Mouse (Mus musculus): Measurements from ENCODE around the gene Keg1. TPM values are rescaled to one million over a fixed set of nuclear protein-coding genes. Genes with fewer than 3 reads are reported as not detected.
"Not testable (repeated sequence)": the region's sequence is repeated elsewhere in the genome, so short reads cannot be mapped to it uniquely, and the experiment has no call there.

Gene Keg1
- total RNA-seq (2014; rRNA removed) (not detected in 2 replicates), polyA plus RNA-seq (2015; fragmentation: Nextera tagmentation; extraction: Ambion mirVana) (not detected in 2 replicates)

DNA sequence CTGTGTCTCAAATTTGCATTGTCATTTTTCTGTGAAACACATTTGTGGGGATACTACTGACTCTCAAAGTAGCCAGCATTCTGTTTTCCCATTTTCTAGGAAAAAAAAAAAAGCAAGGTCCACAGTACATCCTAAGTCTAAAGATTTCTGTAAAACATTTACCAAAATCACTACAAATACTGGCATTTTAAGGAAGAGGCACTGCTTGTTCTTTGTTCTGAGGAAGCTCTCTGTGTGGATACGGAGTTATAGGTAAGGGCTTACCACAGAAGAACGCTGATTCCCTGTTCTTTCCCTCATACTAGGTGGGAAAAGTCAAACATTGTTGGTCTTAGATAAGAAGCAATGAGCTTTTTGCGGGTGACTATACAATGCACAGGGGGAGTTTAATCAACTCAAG lies at the start of gene Keg1:
Keg1 (plus strand) TSS at position 197 of the 400 bp plus-strand sequence.
- 90% methylated on average over 3 of the region's 3 CpGs for WGBS
- no peak for DNase-seq (ENCODE audit: low spot score)

DNA sequence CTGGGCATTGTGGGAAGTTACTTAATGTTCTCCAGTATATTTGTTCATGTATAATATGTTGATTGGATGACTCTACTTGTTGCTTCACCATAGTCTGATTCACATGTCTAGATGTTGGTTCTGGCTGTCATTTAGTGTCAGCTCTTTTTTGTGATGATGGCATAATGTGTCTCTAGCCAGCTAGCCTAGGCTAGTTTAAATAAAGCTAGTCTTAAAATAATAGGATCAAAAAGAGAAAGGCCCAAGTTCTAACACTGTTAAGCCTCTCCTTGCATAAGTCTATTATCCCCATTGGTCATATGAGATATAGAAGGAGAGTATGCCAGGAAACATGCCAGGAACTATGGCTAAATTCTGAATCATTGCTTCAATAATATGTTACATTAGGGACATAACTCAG lies 46.1 kb upstream of the Keg1 start:
- no peaks in the 10 kb centered on the region for H3K9me3 ChIP-seq (ENCODE audit: low read length)
- no peak overlapping the region for H3K4me3 ChIP-seq (ENCODE audit: low read depth, low read length)
- TF ChIP-seq CTCF (IDR thresholded peaks at IDR 0.05), result no peak
- H3K27ac ChIP-seq (ENCODE audit: low read depth, low read length), result no peak overlapping the region
- no peak overlapping the region for H3K4me2 ChIP-seq (ENCODE audit: low read depth, low read length, poor library complexity, severe bottlenecking)
- H3K36me3 ChIP-seq (ENCODE audit: insufficient read depth, low read length), result no peaks in the 10 kb centered on the region
- H3K4me1 ChIP-seq (ENCODE audit: insufficient read depth, low read length), result no peaks in the 10 kb centered on the region
- DNase-seq (ENCODE audit: low spot score) (no peak), ATAC-seq (ENCODE audit: low FRiP score) (no peak)
- no peak overlapping the region for H3K9ac ChIP-seq (replicated peaks; ENCODE audit: low read length, poor library complexity, severe bottlenecking)
- no peaks in the 10 kb centered on the region for H3K27me3 ChIP-seq (ENCODE audit: insufficient read depth, low read length)

More for the DNA sequence above, at the start of gene Keg1:
- no peak within 1 kb of the TSS for H3K4me3 ChIP-seq (ENCODE audit: low read depth, low read length)
- no peak within 1 kb of the TSS for H3K9ac ChIP-seq (replicated peaks; ENCODE audit: low read length, poor library complexity, severe bottlenecking)
- no peak within 1 kb of the TSS for H3K27ac ChIP-seq (ENCODE audit: low read depth, low read length)
- no peak for TF ChIP-seq CTCF (IDR thresholded peaks at IDR 0.05)
- no peaks in the 10 kb centered on the region for H3K9me3 ChIP-seq (ENCODE audit: low read length)
- H3K36me3 ChIP-seq (ENCODE audit: insufficient read depth, low read length), result no peaks in the 10 kb centered on the region
- ATAC-seq (ENCODE audit: low FRiP score), result no peak
- no peaks in the 10 kb centered on the region for H3K27me3 ChIP-seq (ENCODE audit: insufficient read depth, low read length)
- no peaks in the 10 kb centered on the region for H3K4me1 ChIP-seq (ENCODE audit: insufficient read depth, low read length)
- no peak within 1 kb of the TSS for H3K4me2 ChIP-seq (ENCODE audit: low read depth, low read length, poor library complexity, severe bottlenecking)

- H3K27ac ChIP-seq (ENCODE audit: low read depth, low read length), result no peak overlapping the region
- H3K9me3 ChIP-seq (ENCODE audit: low read length), result 0 out of 2 replicates have a peak, but pooled peaks cover 4% of the 10 kb centered on the region
- 84% methylated on average over 1 of the region's 1 CpGs for WGBS
- no peak for TF ChIP-seq CTCF (IDR thresholded peaks at IDR 0.05)
- H3K9ac ChIP-seq (replicated peaks; ENCODE audit: low read length, poor library complexity, severe bottlenecking), result no peak overlapping the region
- no peaks in the 10 kb centered on the region for H3K27me3 ChIP-seq (ENCODE audit: insufficient read depth, low read length)
- H3K36me3 ChIP-seq (ENCODE audit: insufficient read depth, low read length), result no peaks in the 10 kb centered on the region
- no peak overlapping the region for H3K4me2 ChIP-seq (ENCODE audit: low read depth, low read length, poor library complexity, severe bottlenecking)
- no peaks in the 10 kb centered on the region for H3K4me1 ChIP-seq (ENCODE audit: insufficient read depth, low read length)
- no peak for ATAC-seq (ENCODE audit: low FRiP score)
- H3K4me3 ChIP-seq (ENCODE audit: low read depth, low read length), result no peak overlapping the region
- DNase-seq (ENCODE audit: low spot score), result no peak
These were observed 29.4 kb upstream of the Keg1 start for GRCm38 (mm10) chr19:12666156-12666555.

- H3K4me1 ChIP-seq (ENCODE audit: insufficient read depth, low read length); ATAC-seq (ENCODE audit: low FRiP score); H3K4me3 ChIP-seq (ENCODE audit: low read depth, low read length); H3K9me3 ChIP-seq (ENCODE audit: low read length); H3K4me2 ChIP-seq (ENCODE audit: low read depth, low read length, poor library complexity, severe bottlenecking); H3K9ac ChIP-seq (replicated peaks; ENCODE audit: low read length, poor library complexity, severe bottlenecking); H3K36me3 ChIP-seq (ENCODE audit: insufficient read depth, low read length); H3K27me3 ChIP-seq (ENCODE audit: insufficient read depth, low read length); H3K27ac ChIP-seq (ENCODE audit: low read depth, low read length); DNase-seq (ENCODE audit: low spot score): not testable (repeated sequence)
- 97% methylated on average over 3 of the region's 3 CpGs for WGBS
These were observed 27.0 kb upstream of the Keg1 start for GRCm38 (mm10) chr19:12668601-12669000.

GRCm38 (mm10) chr19:12670139-12670538 lies 25.4 kb upstream of the Keg1 start, which contains the start of gene Olfr1442:
Gene Olfr1442, plus strand, starts transcription at chr19:12670439.
- no peak for ATAC-seq (ENCODE audit: low FRiP score)
- DNase-seq (ENCODE audit: low spot score), result no peak
- no peaks in the 10 kb centered on the region for H3K9me3 ChIP-seq (ENCODE audit: low read length)
- no peak for TF ChIP-seq CTCF (IDR thresholded peaks at IDR 0.05)
- no peak within 1 kb of the TSS for H3K27ac ChIP-seq (ENCODE audit: low read depth, low read length)
- no peak within 1 kb of the TSS for H3K4me2 ChIP-seq (ENCODE audit: low read depth, low read length, poor library complexity, severe bottlenecking)
- H3K4me3 ChIP-seq (ENCODE audit: low read depth, low read length), result no peak within 1 kb of the TSS
- no peak within 1 kb of the TSS for H3K9ac ChIP-seq (replicated peaks; ENCODE audit: low read length, poor library complexity, severe bottlenecking)
- no peaks in the 10 kb centered on the region for H3K4me1 ChIP-seq (ENCODE audit: insufficient read depth, low read length)
- no peaks in the 10 kb centered on the region for H3K36me3 ChIP-seq (ENCODE audit: insufficient read depth, low read length)
- H3K27me3 ChIP-seq (ENCODE audit: insufficient read depth, low read length), result no peaks in the 10 kb centered on the region

DNA sequence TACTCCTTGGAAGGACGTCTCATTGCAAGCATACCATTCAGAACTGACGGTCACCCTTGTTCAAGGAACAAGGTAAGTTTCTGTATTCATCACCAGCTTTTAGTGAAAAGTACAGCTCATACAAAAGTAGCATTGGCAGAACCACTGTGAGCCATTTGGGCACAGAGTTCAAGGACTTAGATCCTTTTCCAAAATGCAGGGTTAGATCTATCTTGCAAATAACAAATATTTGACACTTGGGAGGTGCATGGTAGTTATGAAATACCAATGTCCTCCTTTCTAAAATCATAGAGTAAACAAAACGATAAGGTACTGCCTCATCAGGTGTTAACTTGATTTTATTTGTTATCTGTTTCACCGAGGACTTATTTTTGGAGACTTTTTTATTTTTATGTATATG lies 24.5 kb upstream of the Keg1 start:
- H3K4me2 ChIP-seq (ENCODE audit: low read depth, low read length, poor library complexity, severe bottlenecking), result no peak overlapping the region
- no peak for TF ChIP-seq CTCF (IDR thresholded peaks at IDR 0.05)
- no peak overlapping the region for H3K4me3 ChIP-seq (ENCODE audit: low read depth, low read length)
- WGBS, result 91% methylated on average over 4 of the region's 4 CpGs
- DNase-seq (ENCODE audit: low spot score), result no peak
- H3K27ac ChIP-seq (ENCODE audit: low read depth, low read length), result no peak overlapping the region
- no peaks in the 10 kb centered on the region for H3K4me1 ChIP-seq (ENCODE audit: insufficient read depth, low read length)
- H3K9ac ChIP-seq (replicated peaks; ENCODE audit: low read length, poor library complexity, severe bottlenecking), result no peak overlapping the region
- no peaks in the 10 kb centered on the region for H3K9me3 ChIP-seq (ENCODE audit: low read length)
- no peaks in the 10 kb centered on the region for H3K27me3 ChIP-seq (ENCODE audit: insufficient read depth, low read length)
- ATAC-seq (ENCODE audit: low FRiP score), result no peak
- H3K36me3 ChIP-seq (ENCODE audit: insufficient read depth, low read length), result no peaks in the 10 kb centered on the region

Data from midbrain, postnatal 0 days (tissue).